Mouse (Mus musculus) C2C12 (cell line): ENCODE results near the gene 1700069L16Rik.

Experiments
- CTCF ChIP-seq: IDR thresholded peaks from one replicate; pipeline ENCODE4 v1.5.1; 2011; ENCODE audit not compliant: control insufficient read depth, insufficient read depth, insufficient read length
- MAX ChIP-seq: IDR thresholded peaks from one replicate; pipeline ENCODE4 v1.6.1; 2011; ENCODE audit warnings: mild to moderate bottlenecking, control low read depth

DNA sequence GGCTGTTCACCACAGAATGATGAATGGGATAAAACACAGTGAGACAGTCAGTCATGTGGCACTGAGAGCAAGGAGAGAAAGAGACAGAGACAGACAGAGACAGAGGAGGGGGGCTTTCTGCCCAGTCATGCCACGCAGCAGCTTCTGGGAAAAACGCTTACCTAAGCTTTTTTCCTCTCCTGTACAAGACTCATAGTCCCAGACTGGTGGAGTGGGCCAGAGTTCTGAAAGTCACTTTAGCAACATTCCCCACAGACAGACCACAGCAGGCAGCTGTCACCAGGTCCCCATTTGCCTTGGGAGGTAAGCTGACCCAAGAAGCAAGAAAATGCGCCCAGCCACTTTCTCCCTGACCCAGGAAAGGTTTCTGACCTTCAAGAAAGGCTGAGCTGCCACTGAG lies 42.1 kb downstream of the 1700069L16Rik start:
- no peak for TF ChIP-seq CTCF
- no peak for TF ChIP-seq MAX
